Mouse (Mus musculus) testis, adult 2 months (tissue): Measurements from ENCODE around the gene Apol9a.
"Not testable (repeated sequence)": the region's sequence is repeated elsewhere in the genome, so short reads cannot be mapped to it uniquely, and the experiment has no call there.

ENCODE experiments used
- CTCF ChIP-seq: fragments of 200-500 bp; IDR thresholded peaks from 2 replicates; pipeline ENCODE4 v1.5.1; 2012; ENCODE audit warnings: low read depth, mild to moderate bottlenecking, inconsistent platforms, low read length, moderate library complexity; ENCODE audit not compliant: control insufficient read depth, insufficient read depth, insufficient replicate concordance
- POLR2A ChIP-seq: fragments of 200-500 bp; IDR thresholded peaks from 2 replicates; pipeline ENCODE4 v1.6.1; 2012; ENCODE audit warnings: low read depth, mild to moderate bottlenecking, inconsistent platforms, low read length, moderate library complexity; ENCODE audit not compliant: control insufficient read depth

DNA sequence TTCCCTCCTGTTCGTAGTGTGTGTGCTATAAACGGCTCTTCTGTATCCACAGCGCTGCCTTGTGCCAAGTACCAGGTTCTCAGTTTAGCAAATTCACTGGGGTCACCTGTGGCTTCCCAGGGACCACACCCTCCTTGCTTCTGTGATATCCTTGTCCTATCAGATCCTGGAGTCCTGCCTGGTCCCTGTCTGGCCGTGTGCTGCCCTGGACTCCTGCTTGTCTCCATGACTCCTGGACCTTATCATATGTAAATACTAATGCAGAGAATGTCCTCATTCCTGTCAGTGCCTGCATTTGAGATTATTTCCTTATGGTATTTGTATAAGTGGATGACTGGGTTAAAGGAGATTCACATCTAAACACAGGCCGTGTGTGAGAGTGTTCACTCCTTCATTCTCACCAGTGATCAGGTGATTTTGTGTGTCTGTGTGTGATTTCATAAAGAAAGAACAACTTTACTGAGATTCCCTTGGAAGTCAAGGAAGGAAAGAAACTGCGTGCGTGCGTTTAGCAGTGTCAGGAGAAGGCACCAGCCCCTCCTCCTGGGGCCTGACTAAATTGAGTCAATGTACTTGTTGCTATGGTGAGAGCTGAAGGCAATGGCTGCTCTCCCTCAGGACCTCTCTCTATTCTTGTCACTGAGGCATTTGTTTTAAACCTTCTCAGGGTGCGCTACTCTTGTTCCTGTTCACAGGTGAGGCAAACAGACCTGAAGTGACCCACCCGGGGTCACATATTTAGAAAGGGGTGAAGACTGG is 17.9 kb upstream of the Apol9a start:
- not testable (repeated sequence) for TF ChIP-seq POLR2A, CTCF
